Mouse (Mus musculus) stomach, postnatal 0 days (tissue): ENCODE data around the gene Cic. TPM values are rescaled to one million over a fixed set of nuclear protein-coding genes. Genes with fewer than 3 reads are reported as not detected.

Source experiments
- ATAC-seq: fragments of 200-750 bp; cut with Nextera tagmentation; 2 replicates; pipeline ENCODE4 v1.8.0; 2017; ENCODE audit not compliant: low FRiP score, low TSS enrichment
- DNase-seq: peaks from one replicate; pipeline ENCODE4 v3.0.0-alpha.2; 2016; ENCODE audit warnings: low spot score
- H3K27ac ChIP-seq: fragments of 300-500 bp; sonication (generic); replicated peaks from 2 replicates; pipeline ENCODE4 v1.5.1; 2014; ENCODE audit warnings: mild to moderate bottlenecking, control low read depth
- H3K27me3 ChIP-seq: fragments of 300-500 bp; sonication (generic); 2 replicates; pipeline ENCODE4 v1.6.1; 2014; ENCODE audit warnings: low read length; ENCODE audit not compliant: control insufficient read depth, insufficient read depth
- H3K36me3 ChIP-seq: fragments of 300-500 bp; sonication (generic); 2 replicates; pipeline ENCODE4 v1.6.1; 2014; ENCODE audit warnings: low read length, mixed read lengths; ENCODE audit not compliant: control insufficient read depth, insufficient read depth
- H3K4me1 ChIP-seq: fragments of 300-500 bp; sonication (generic); replicated peaks from 2 replicates; pipeline ENCODE4 v1.6.1; 2014; ENCODE audit warnings: antibody characterized with exemption; ENCODE audit not compliant: control insufficient read depth, insufficient read depth
- H3K4me2 ChIP-seq: fragments of 300-500 bp; sonication (generic); replicated peaks from 2 replicates; pipeline ENCODE4 v1.6.1; 2014; ENCODE audit warnings: low read depth, mild to moderate bottlenecking, control low read depth, moderate library complexity
- H3K4me3 ChIP-seq: fragments of 300-500 bp; sonication (generic); 2 replicates; pipeline ENCODE4 v1.5.1; 2014; ENCODE audit warnings: low read depth, low read length, control low read depth
- H3K9ac ChIP-seq: fragments of 300-500 bp; sonication (generic); 2 replicates; pipeline ENCODE4 v1.6.1; 2014; ENCODE audit warnings: mild to moderate bottlenecking, low read length, control low read depth, mixed read lengths
- H3K9me3 ChIP-seq: fragments of 300-500 bp; sonication (generic); 2 replicates; pipeline ENCODE4 v1.6.1; 2016; ENCODE audit warnings: low read length; ENCODE audit not compliant: control insufficient read depth
- CTCF ChIP-seq: IDR thresholded peaks from 2 replicates; pipeline ENCODE4 v1.5.1; 2016; ENCODE audit warnings: antibody characterized with exemption, low read depth, mild to moderate bottlenecking, moderate library complexity
- EP300 ChIP-seq: optimal IDR thresholded peaks from 2 replicates; pipeline ENCODE3; 2016; ENCODE audit warnings: antibody characterized with exemption
- WGBS: fragments of 180-500 bp; shearing (Covaris S2); extraction: QIAGEN DNeasy Blood & Tissue Kit; methylation state at CpG from one replicate; pipeline ENCODE4 v1.1.7; 2014; 5-methylcytosine and 5-hydroxymethylcytosine counted together
- polyA plus RNA-seq: library from polyadenylated mRNA; unstranded; fragments of >200 nt; fragmentation: Nextera tagmentation; extraction: Ambion mirVana; gene quantifications from 2 replicates; pipeline ENCODE4 v1.2.1, GENCODE M21; 2015

Cic gene
- polyA plus RNA-seq, 1 experiment from 2014 or later, result 15.9 TPM

- peaks cover 9% of the 10 kb centered on the region for H3K4me1 ChIP-seq
- DNase-seq (no peak), ATAC-seq (no peak)
- TF ChIP-seq CTCF, result no peak
- TF ChIP-seq EP300, result no peak
- peak overlapping the region; percentile 53 for H3K4me2 ChIP-seq
- peaks cover under 1% of the 10 kb centered on the region; the same call in 1 of the 2 replicates for H3K36me3 ChIP-seq
- H3K4me3 ChIP-seq, result no peak overlapping the region
- WGBS, result 81% methylated on average over 8 of the region's 8 CpGs
- H3K9ac ChIP-seq, result no peak overlapping the region
- H3K9me3 ChIP-seq, result no peaks in the 10 kb centered on the region
- H3K27me3 ChIP-seq, result no peaks in the 10 kb centered on the region
- no peak overlapping the region for H3K27ac ChIP-seq
These were observed 1.1 kb upstream of the Cic start for GRCm38 (mm10) chr7:25266180-25266962.

- Histone ChIP-seq H3K36me3 (peaks cover 15% of the 10 kb centered on the region), H3K27me3 (no peaks in the 10 kb centered on the region), H3K4me3 (peak overlapping the region; percentile 73), H3K27ac (peak overlapping the region; percentile 92), H3K9me3 (no peaks in the 10 kb centered on the region), H3K4me2 (peak overlapping the region; percentile 85), H3K9ac (peak overlapping the region; percentile 84), H3K4me1 (peaks cover 9% of the 10 kb centered on the region)
- DNase-seq (peak; percentile 99), ATAC-seq (peak; percentile 97)
- TF ChIP-seq EP300, result peak; percentile 95
- TF ChIP-seq CTCF, result no peak
- WGBS, result under 1% methylated on average over 33 of the region's 33 CpGs
These were observed 403 bp downstream of the Cic start for GRCm38 (mm10) chr7:25267751-25268463.

GRCm38 (mm10) chr7:25268588-25268987, 1.1 kb downstream of the Cic start:
- WGBS, result 2% methylated on average over 7 of the region's 7 CpGs
- Histone ChIP-seq H3K4me1 (peaks cover 9% of the 10 kb centered on the region), H3K36me3 (peaks cover 15% of the 10 kb centered on the region), H3K4me2 (peak overlapping the region; percentile 85), H3K27ac (peak overlapping the region; percentile 83), H3K9ac (peak overlapping the region; percentile 84), H3K9me3 (no peaks in the 10 kb centered on the region), H3K27me3 (no peaks in the 10 kb centered on the region), H3K4me3 (peak overlapping the region; percentile 73)
- no peak for ATAC-seq
- no peak for TF ChIP-seq CTCF
- no peak for TF ChIP-seq EP300
- DNase-seq, result no peak

GRCm38 (mm10) chr7:25269029-25269428, 1.5 kb downstream of the Cic start:
- 30% methylated on average over 4 of the region's 4 CpGs for WGBS
- H3K27me3 ChIP-seq, result no peaks in the 10 kb centered on the region
- H3K4me1 ChIP-seq, result peaks cover 9% of the 10 kb centered on the region
- TF ChIP-seq EP300, result no peak
- H3K4me2 ChIP-seq, result peak overlapping the region; percentile 85
- H3K4me3 ChIP-seq, result peak overlapping the region; percentile 73
- peaks cover 15% of the 10 kb centered on the region for H3K36me3 ChIP-seq
- no peaks in the 10 kb centered on the region for H3K9me3 ChIP-seq
- H3K27ac ChIP-seq, result peak overlapping the region; percentile 83
- H3K9ac ChIP-seq, result peak overlapping the region; percentile 84
- ATAC-seq, result no peak
- DNase-seq, result peak; percentile 24

GRCm38 (mm10) chr7:25269545-25270271, 2.2 kb downstream of the Cic start:
- Histone ChIP-seq H3K4me3 (peak overlapping the region; percentile 73; the same call in 1 of the 2 replicates), H3K9ac (peak overlapping the region; percentile 84; the same call in 1 of the 2 replicates), H3K36me3 (peaks cover 15% of the 10 kb centered on the region), H3K9me3 (no peaks in the 10 kb centered on the region), H3K27ac (peak overlapping the region; percentile 83), H3K27me3 (no peaks in the 10 kb centered on the region), H3K4me2 (peak overlapping the region; percentile 85), H3K4me1 (peaks cover 9% of the 10 kb centered on the region)
- no peak for TF ChIP-seq EP300
- TF ChIP-seq CTCF, result no peak
- no peak for ATAC-seq
- DNase-seq, result peak; percentile 17
- 61% methylated on average over 8 of the region's 8 CpGs for WGBS
